Mouse (Mus musculus): ENCODE data around the gene Eefsec.

- TF ChIP-seq CTCF (IDR thresholded peaks at IDR 0.05; ENCODE audit: extremely low read depth, insufficient read length, insufficient replicate concordance, low read depth, low read length) (no peak), POLR2A (IDR thresholded peaks at IDR 0.05; ENCODE audit: low read depth, low read length) (no peak)
These were observed 217.1 kb downstream of the Eefsec start for GRCm38 (mm10) chr6:88229221-88229620.

All from small intestine, adult 2 months (tissue).